ENCODE assay signal across 7 mouse cellular contexts in the genomic region with DNA sequence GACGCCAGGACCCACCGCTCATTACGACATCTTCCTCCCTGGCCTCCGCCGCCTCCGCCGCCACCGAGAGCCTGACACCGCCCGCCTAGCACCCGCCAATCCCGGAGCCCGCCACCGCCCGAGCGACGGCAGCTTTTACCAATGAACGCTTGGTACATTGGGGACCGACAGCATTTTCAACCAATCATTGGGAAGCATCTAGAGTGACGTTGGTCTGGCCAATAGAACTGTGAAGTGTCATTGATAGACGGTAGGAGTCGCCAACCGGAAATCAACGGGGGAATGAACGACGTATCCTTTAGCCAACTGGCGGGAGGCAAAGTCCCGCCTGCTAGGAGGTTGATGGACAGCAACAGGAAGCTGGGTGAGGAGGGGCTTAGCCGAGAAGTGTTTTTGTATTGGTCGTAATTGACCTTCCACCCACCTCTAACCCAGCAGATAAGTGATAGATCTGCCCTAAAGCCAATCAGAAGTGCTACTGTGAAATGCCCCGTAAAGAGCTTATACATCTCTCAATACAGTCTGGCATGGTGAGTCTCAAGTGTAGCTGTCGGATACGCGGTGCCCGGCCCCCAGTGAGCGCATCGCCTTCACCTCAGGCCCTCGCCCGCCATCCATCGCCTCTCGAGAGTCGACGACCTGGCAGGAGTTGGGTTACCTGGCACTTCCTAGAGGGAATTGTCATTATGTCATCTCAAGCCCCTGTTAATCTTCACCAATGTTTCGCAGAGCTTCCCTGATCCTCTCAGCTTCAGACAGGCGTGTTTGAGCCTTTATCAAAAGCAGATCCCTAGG. TPM values are rescaled to one million over a fixed set of nuclear protein-coding genes. Genes with fewer than 3 reads are reported as not detected.
DNase-seq lines count a peak whose midpoint lies in the region; ATAC-seq lines count a peak whose summit lies in the region.

No protein-coding gene starts in this region.

- peak; percentile 90 for ATAC-seq in inflammation-experienced regulatory T-cells, adult 6 months
- ATAC-seq in megakaryocyte-erythroid progenitor cell, adult 5-6 weeks (replicated peaks; ENCODE audit: low FRiP score, low TSS enrichment, poor library complexity, severe bottlenecking), result peak; percentile 96

- peak; percentile 92 to 93 for DNase-seq in adrenal gland, adult 18-20 months (ENCODE audit: low spot score in 2 of 2)
- DNase-seq in embryo, embryonic 10.5 days (ENCODE audit: low spot score), result peak; percentile 100
- DNase-seq in gastrocnemius, postnatal 14 days, result peak; percentile 99
- peak; percentile 99 to 100 for DNase-seq in left cerebral cortex, postnatal 10 days (ENCODE audit: extremely low spot score in 1 of 2, low spot score in 2 of 2)
- peak; percentile 99 for DNase-seq in right cerebral cortex, postnatal 25 days

- intact Hi-C loops in gastrocnemius, postnatal 14 days (cut with DNase I; ENCODE audit: low total_unique reads), result no loop called here
- intact Hi-C loops in left cerebral cortex, postnatal 10 days (cut with DNase I), result no loop called here

RNA-seq across cellular contexts. Expression of gene Sp2, which starts 5.0 kb away (rescaled TPM):
- 10 to 100 TPM; 13.4 to 15.1 TPM for total RNA-seq in adrenal gland, adult 18-20 months (2021)
- total RNA-seq in gastrocnemius, postnatal 14 days (2021), result 10 to 100 TPM; 13.1 to 13.6 TPM
- 10 to 100 TPM; 20.4 to 24.7 (median 20.9) TPM for polyA plus RNA-seq in inflammation-experienced regulatory T-cells, adult 6 months (2017; shearing (Covaris generic))
- 10 to 100 TPM in 1 of 2 experiments, 1 to 10 TPM in 1; 9.9 to 10.7 TPM for total RNA-seq in left cerebral cortex, postnatal 10 days (2021)
- total RNA-seq in megakaryocyte-erythroid progenitor cell, adult 5-6 weeks (2014; fragmentation: Nextera tagmentation), result 15.5 and 16.1 TPM in 2 replicates
- 2.4 and 4.8 TPM in 2 replicates for total RNA-seq in megakaryocyte-erythroid progenitor cell, adult 5-6 weeks (2017)

RNA-seq across cellular contexts. Expression of gene Pnpo, which starts 34.0 kb away (rescaled TPM):
- total RNA-seq in adrenal gland, adult 18-20 months (2021), result 10 to 100 TPM; 28.4 to 36.6 TPM
- 1 to 10 TPM; 8.5 to 9.5 TPM for total RNA-seq in gastrocnemius, postnatal 14 days (2021)
- 10 to 100 TPM; 19.0 to 35.1 (median 30.7) TPM for polyA plus RNA-seq in inflammation-experienced regulatory T-cells, adult 6 months (2017; shearing (Covaris generic))
- total RNA-seq in left cerebral cortex, postnatal 10 days (2021), result 10 to 100 TPM; 30.9 to 32.6 TPM
- total RNA-seq in megakaryocyte-erythroid progenitor cell, adult 5-6 weeks (2014; fragmentation: Nextera tagmentation), result 13.7 and 18.5 TPM in 2 replicates
- 25.9 and 29.0 TPM in 2 replicates for total RNA-seq in megakaryocyte-erythroid progenitor cell, adult 5-6 weeks (2017)

RNA-seq across cellular contexts. Expression of gene Sp6, which starts 35.4 kb away (rescaled TPM):
- under 1 TPM; 0.06 to 0.13 TPM for total RNA-seq in adrenal gland, adult 18-20 months (2021)
- total RNA-seq in gastrocnemius, postnatal 14 days (2021), result under 1 TPM; 0.10 to 0.11 TPM
- 1 to 10 TPM in 1 of 3 experiments, under 1 TPM in 1, not detected in 1; 0.19 to 2.7 TPM for polyA plus RNA-seq in inflammation-experienced regulatory T-cells, adult 6 months (2017; shearing (Covaris generic))
- 1 to 10 TPM; 2.3 to 3.1 TPM for total RNA-seq in left cerebral cortex, postnatal 10 days (2021)
- total RNA-seq in megakaryocyte-erythroid progenitor cell, adult 5-6 weeks (2014; fragmentation: Nextera tagmentation), result 0.28 TPM in 1 of 2 replicates, not detected in the other
- 0.38 TPM in 1 of 2 replicates, not detected in the other for total RNA-seq in megakaryocyte-erythroid progenitor cell, adult 5-6 weeks (2017)

RNA-seq across cellular contexts. Expression of gene Prr15l, which starts 49.9 kb away (rescaled TPM):
- total RNA-seq in adrenal gland, adult 18-20 months (2021), result under 1 TPM; 0.23 to 0.90 TPM
- total RNA-seq in gastrocnemius, postnatal 14 days (2021), result not detected
- polyA plus RNA-seq in inflammation-experienced regulatory T-cells, adult 6 months (2017; shearing (Covaris generic)), result under 1 TPM; 0.21 to 0.62 (median 0.40) TPM
- total RNA-seq in left cerebral cortex, postnatal 10 days (2021), result not detected
- total RNA-seq in megakaryocyte-erythroid progenitor cell, adult 5-6 weeks (2014; fragmentation: Nextera tagmentation), result not detected in 2 replicates
- not detected in 2 replicates for total RNA-seq in megakaryocyte-erythroid progenitor cell, adult 5-6 weeks (2017)

RNA-seq across cellular contexts. Expression of gene Scrn2, which starts 51.9 kb away (rescaled TPM):
- 10 to 100 TPM; 14.6 to 16.8 TPM for total RNA-seq in adrenal gland, adult 18-20 months (2021)
- total RNA-seq in gastrocnemius, postnatal 14 days (2021), result 10 to 100 TPM in 1 of 2 experiments, 1 to 10 TPM in 1; 8.9 to 10.4 TPM
- polyA plus RNA-seq in inflammation-experienced regulatory T-cells, adult 6 months (2017; shearing (Covaris generic)), result 1 to 10 TPM; 6.2 to 8.8 (median 6.5) TPM
- total RNA-seq in left cerebral cortex, postnatal 10 days (2021), result 1 to 10 TPM; 3.9 to 4.2 TPM
- 12.4 and 17.7 TPM in 2 replicates for total RNA-seq in megakaryocyte-erythroid progenitor cell, adult 5-6 weeks (2014; fragmentation: Nextera tagmentation)
- 26.1 and 32.6 TPM in 2 replicates for total RNA-seq in megakaryocyte-erythroid progenitor cell, adult 5-6 weeks (2017)

Comparison
In these comparisons a context has a peak if more than half of its experiments do, and no peak if none do; other contexts are left out.
1. Peak in every context shown above with its lines: DNase-seq and ATAC-seq.